Mouse (Mus musculus) thymus, adult 2 months (tissue): Measurements from ENCODE around the gene Adprh. TPM values are rescaled to one million over a fixed set of nuclear protein-coding genes. Genes with fewer than 3 reads are reported as not detected.
"Not testable (repeated sequence)": the region's sequence is repeated elsewhere in the genome, so short reads cannot be mapped to it uniquely, and the experiment has no call there.

Experiments used
- DNase-seq: peaks from one replicate; pipeline ENCODE4 v3.0.0; 2021
- H3K27ac ChIP-seq: fragments of 200-500 bp; 2 replicates; pipeline ENCODE4 v1.5.1; 2012; ENCODE audit warnings: low read length, control low read depth; ENCODE audit not compliant: control insufficient read depth, insufficient read depth
- H3K27me3 ChIP-seq: fragments of 200-500 bp; 2 replicates; pipeline ENCODE4 v1.6.1; 2012; ENCODE audit warnings: mild to moderate bottlenecking, low read length, moderate library complexity, mixed read lengths; ENCODE audit not compliant: control insufficient read depth, insufficient read depth
- H3K36me3 ChIP-seq: fragments of 200-500 bp; 2 replicates; pipeline ENCODE4 v1.6.1; 2012; ENCODE audit warnings: mild to moderate bottlenecking, low read length, moderate library complexity; ENCODE audit not compliant: control insufficient read depth, insufficient read depth
- H3K4me1 ChIP-seq: fragments of 200-500 bp; replicated peaks from 2 replicates; pipeline ENCODE4 v1.6.1; 2012; ENCODE audit warnings: low read length; ENCODE audit not compliant: control insufficient read depth, insufficient read depth
- H3K4me3 ChIP-seq: fragments of 200-500 bp; 2 replicates; pipeline ENCODE4 v1.5.1; 2012; ENCODE audit warnings: mild to moderate bottlenecking, low read length, control low read depth, moderate library complexity; ENCODE audit not compliant: control insufficient read depth, insufficient read depth
- CTCF ChIP-seq: fragments of 200-500 bp; IDR thresholded peaks from 2 replicates; pipeline ENCODE4 v1.5.1; 2012; ENCODE audit warnings: mild to moderate bottlenecking, control low read depth, low read length, moderate library complexity, borderline replicate concordance; ENCODE audit not compliant: control insufficient read depth, poor library complexity, insufficient read depth; ENCODE audit errors: extremely low read depth
- POLR2A ChIP-seq: fragments of 200-500 bp; IDR thresholded peaks from 2 replicates; pipeline ENCODE4 v1.6.1; 2012; ENCODE audit warnings: mild to moderate bottlenecking, low read length, control low read depth, moderate library complexity; ENCODE audit not compliant: control insufficient read depth, poor library complexity, insufficient read depth; ENCODE audit errors: extremely low read depth
- WGBS: fragments of 180-500 bp; shearing (Covaris S2); methylation state at CpG from one replicate; pipeline ENCODE4 v1.1.7; 2018; 5-methylcytosine and 5-hydroxymethylcytosine counted together
- polyA plus RNA-seq: library from polyadenylated mRNA; depleted of rRNA; stranded (reverse); fragments of >200 nt; gene quantifications from 2 replicates; pipeline ENCODE4 v1.2.3, GENCODE M21; 2012

Gene Adprh
- polyA plus RNA-seq, 1 experiment, result 49.8 TPM

- peaks cover 14% of the 10 kb centered on the region for H3K4me1 ChIP-seq
- no peaks in the 10 kb centered on the region for H3K27me3 ChIP-seq
- WGBS, result 36% methylated on average over 3 of the region's 3 CpGs
- no peak for TF ChIP-seq CTCF
- no peak for TF ChIP-seq POLR2A
- H3K4me3 ChIP-seq, result peak overlapping the region; percentile 67
- H3K36me3 ChIP-seq, result no peaks in the 10 kb centered on the region
- peak overlapping the region; percentile 26 for H3K27ac ChIP-seq
- no peak for DNase-seq
Measured at GRCm38 (mm10) chr16:38453203-38453553, 675 bp upstream of the Adprh start.

GRCm38 (mm10) chr16:38451421-38452205 lies 890 bp downstream of the Adprh start:
- peak; percentile 5 for DNase-seq
- H3K27ac ChIP-seq, result no peak overlapping the region
- no peak for TF ChIP-seq POLR2A
- no peak for TF ChIP-seq CTCF
- H3K27me3 ChIP-seq, result no peaks in the 10 kb centered on the region
- 54% methylated on average over 12 of the region's 12 CpGs for WGBS
- H3K4me1 ChIP-seq, result peaks cover 10% of the 10 kb centered on the region
- H3K4me3 ChIP-seq, result peak overlapping the region; percentile 67; the same call in 1 of the 2 replicates
- no peaks in the 10 kb centered on the region for H3K36me3 ChIP-seq

DNA sequence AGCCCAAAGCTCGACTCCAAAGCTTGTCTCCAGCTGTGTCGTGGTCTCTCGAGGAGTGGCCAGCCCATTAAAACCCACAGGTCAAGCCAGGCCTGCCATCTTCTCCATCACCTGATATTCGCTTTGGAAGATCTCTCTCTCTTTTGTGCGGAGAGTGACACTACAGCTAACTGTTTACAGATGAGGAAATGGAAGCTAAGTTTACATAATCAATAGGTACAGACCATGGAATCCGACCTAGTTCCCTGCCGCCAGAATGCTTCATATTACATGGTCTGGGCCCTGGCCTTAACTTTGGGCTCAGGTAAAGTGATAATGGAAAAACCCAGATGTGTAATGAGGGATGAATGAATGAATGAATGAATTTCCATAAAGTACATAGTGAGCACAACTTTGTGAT lies 1.8 kb downstream of the Adprh start:
- 94% methylated on average over 7 of the region's 7 CpGs for WGBS
- H3K4me1 ChIP-seq, result peaks cover 10% of the 10 kb centered on the region
- H3K27me3 ChIP-seq, result no peaks in the 10 kb centered on the region
- TF ChIP-seq CTCF (no peak), POLR2A (no peak)
- H3K27ac ChIP-seq, result no peak overlapping the region
- no peak overlapping the region for H3K4me3 ChIP-seq
- H3K36me3 ChIP-seq, result peaks cover 2% of the 10 kb centered on the region
- DNase-seq, result no peak

- no peak overlapping the region for H3K4me3 ChIP-seq
- H3K36me3 ChIP-seq, result peaks cover 11% of the 10 kb centered on the region
- WGBS, result 96% methylated on average over 12 of the region's 12 CpGs
Measured at GRCm38 (mm10) chr16:38448458-38448857, 4.0 kb downstream of the Adprh start.

GRCm38 (mm10) chr16:38447366-38447765 lies 5.1 kb downstream of the Adprh start:
- Histone ChIP-seq H3K36me3 (peaks cover 11% of the 10 kb centered on the region), H3K27ac (no peak overlapping the region), H3K4me1 (peaks cover 8% of the 10 kb centered on the region), H3K4me3 (no peak overlapping the region), H3K27me3 (no peaks in the 10 kb centered on the region)
- no peak for DNase-seq
- 97% methylated on average over 21 of the region's 21 CpGs for WGBS
- TF ChIP-seq CTCF (no peak), POLR2A (no peak)

More at GRCm38 (mm10) chr16:38448458-38448857, 4.0 kb downstream of the Adprh start:
- H3K27me3 ChIP-seq, result no peaks in the 10 kb centered on the region
- TF ChIP-seq POLR2A, result no peak
- no peak for TF ChIP-seq CTCF
- H3K4me1 ChIP-seq, result peaks cover 10% of the 10 kb centered on the region
- H3K27ac ChIP-seq, result no peak overlapping the region
- no peak for DNase-seq

GRCm38 (mm10) chr16:38446141-38446540 lies 6.4 kb downstream of the Adprh start:
- H3K36me3 ChIP-seq, result peaks cover 11% of the 10 kb centered on the region
- H3K4me1 ChIP-seq, result not testable (repeated sequence)

DNA sequence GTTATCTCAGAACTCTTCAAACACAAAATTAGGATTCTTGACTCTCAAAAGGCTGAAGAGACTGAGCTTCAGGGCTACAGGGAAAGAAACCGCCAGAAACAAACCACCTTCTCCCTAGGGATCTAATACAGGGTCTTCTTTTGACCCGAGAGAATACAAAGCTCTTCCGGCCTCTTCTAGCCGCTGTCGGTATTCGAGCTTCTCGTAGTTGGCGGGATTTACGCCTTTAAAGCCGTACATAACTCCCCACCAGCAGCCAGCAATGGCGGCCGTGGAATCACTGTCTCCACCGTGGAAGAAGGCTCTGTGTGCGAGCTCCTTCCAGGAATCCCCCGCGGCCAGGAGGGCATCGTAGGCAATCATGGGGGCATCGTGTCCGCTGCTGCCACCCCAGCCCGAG lies 6.9 kb downstream of the Adprh start:
- no peak for DNase-seq
- WGBS, result 96% methylated on average over 20 of the region's 20 CpGs
- TF ChIP-seq POLR2A, result no peak
- TF ChIP-seq CTCF, result no peak
- no peaks in the 10 kb centered on the region for H3K4me1 ChIP-seq
- H3K4me3 ChIP-seq, result no peak overlapping the region
- no peaks in the 10 kb centered on the region for H3K27me3 ChIP-seq
- H3K36me3 ChIP-seq, result peaks cover 11% of the 10 kb centered on the region
- H3K27ac ChIP-seq, result no peak overlapping the region

More at GRCm38 (mm10) chr16:38446141-38446540, 6.4 kb downstream of the Adprh start:
- 96% methylated on average over 2 of the region's 2 CpGs for WGBS
- not testable (repeated sequence) for DNase-seq, H3K27ac ChIP-seq, H3K4me3 ChIP-seq, H3K27me3 ChIP-seq
